Mouse (Mus musculus): ENCODE measurements around the gene Eomes. TPM values are rescaled to one million over a fixed set of nuclear protein-coding genes. Genes with fewer than 3 reads are reported as not detected.

Gene Eomes
- polyA plus RNA-seq, 1 experiment from 2014 or later = 0.18 TPM

DNA sequence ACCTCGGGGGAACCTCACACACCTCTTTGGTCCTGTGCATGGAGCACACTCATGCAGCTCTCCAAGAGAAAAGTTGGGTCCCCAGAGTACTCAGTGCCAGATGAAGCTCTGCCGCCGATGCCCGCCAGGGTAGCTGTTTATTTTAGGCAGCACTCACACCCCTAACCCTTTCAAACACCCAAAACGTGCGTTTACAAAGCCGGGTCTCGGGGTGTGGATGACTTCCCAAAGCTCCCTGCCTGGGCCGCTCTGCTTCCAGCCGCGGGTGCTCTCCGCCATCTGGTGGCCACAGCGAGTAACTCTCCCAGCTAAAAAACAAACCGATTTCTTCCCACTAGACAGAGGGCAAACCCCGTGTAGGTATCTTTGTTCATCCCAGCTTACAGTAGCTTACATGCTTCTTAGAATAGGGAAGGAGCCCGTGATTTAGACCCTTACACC, 11.6 kb downstream of the Eomes start:
- H3K4me2 ChIP-seq (replicated peaks) = peak overlapping the region; percentile 77
- H3K4me1 ChIP-seq (replicated peaks) = peaks cover 21% of the 10 kb centered on the region
- no peak overlapping the region for H3K27ac ChIP-seq
- H3K27me3 ChIP-seq (replicated peaks) = peaks cover 33% of the 10 kb centered on the region
- no peaks in the 10 kb centered on the region for H3K36me3 ChIP-seq
- no peaks in the 10 kb centered on the region for H3K9me3 ChIP-seq
- no peak overlapping the region for H3K9ac ChIP-seq
- ATAC-seq = peak; percentile 48
- WGBS = under 1% methylated on average over 16 of the region's 16 CpGs
- H3K4me3 ChIP-seq (replicated peaks) = peak overlapping the region; percentile 28

DNA sequence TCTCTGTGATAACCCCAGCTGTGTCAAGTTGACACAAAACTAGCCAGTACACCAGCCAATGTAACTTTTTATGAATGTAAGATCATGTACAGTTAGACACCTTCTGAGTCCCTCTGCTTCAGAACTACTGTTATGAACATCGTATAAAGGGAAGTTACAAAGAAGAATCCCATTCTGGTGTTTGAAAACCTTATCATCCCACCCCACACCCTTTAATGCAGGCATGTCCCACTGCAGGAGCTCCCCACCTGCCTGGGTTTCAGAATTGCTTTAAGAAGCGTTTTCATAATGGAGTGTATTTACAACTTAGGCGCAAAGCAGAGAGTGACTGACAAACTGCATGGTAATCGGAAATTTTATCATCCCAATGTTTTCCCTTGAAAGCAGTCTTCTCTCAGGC, 13.2 kb downstream of the Eomes start:
- no peak overlapping the region for H3K4me3 ChIP-seq (replicated peaks)

DNA sequence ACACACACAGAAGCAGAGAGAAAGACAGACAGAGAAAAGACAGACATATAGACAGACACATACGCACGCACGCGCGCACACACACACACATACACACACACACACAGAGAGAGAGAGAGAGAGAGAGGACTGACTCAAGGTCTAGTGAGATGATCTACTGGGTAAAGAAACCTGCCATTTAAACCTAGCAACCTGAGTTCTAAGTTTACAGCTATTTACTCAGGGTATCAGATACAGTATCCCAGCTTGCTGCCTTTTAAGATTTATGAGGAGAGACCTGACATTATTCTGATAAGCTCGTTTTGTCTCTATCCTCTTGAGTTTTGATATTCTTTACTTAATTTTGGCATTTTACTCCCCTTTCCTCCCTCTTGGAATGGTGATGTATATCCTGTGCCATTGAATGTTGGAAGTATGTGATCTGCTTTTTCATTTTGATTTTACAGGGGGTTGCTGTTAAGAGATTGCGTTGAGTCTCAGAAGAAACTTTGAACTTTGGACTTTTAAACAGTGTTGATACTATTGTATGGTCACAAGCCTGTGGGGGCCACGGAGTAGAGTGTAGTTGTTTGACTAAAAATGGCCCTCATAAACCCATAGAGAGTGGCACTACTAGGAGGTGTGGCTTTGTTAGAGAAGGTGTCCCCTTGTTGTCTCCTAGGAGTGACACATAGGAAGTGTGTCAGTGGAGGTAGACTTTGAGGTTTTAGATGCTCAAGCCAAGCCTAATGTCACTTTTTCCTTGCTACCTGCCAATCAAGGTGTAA, 15.1 kb downstream of the Eomes start:
- ATAC-seq = peak; percentile 83

More for the DNA sequence above, 13.2 kb downstream of the Eomes start:
- Histone ChIP-seq H3K9me3 (no peaks in the 10 kb centered on the region), H3K27me3 (replicated peaks) (peaks cover 21% of the 10 kb centered on the region), H3K36me3 (no peaks in the 10 kb centered on the region), H3K27ac (no peak overlapping the region), H3K4me1 (replicated peaks) (peaks cover 21% of the 10 kb centered on the region), H3K9ac (no peak overlapping the region), H3K4me2 (replicated peaks) (no peak overlapping the region)
- no peak for ATAC-seq
- 81% methylated on average over 4 of the region's 4 CpGs for WGBS

DNA sequence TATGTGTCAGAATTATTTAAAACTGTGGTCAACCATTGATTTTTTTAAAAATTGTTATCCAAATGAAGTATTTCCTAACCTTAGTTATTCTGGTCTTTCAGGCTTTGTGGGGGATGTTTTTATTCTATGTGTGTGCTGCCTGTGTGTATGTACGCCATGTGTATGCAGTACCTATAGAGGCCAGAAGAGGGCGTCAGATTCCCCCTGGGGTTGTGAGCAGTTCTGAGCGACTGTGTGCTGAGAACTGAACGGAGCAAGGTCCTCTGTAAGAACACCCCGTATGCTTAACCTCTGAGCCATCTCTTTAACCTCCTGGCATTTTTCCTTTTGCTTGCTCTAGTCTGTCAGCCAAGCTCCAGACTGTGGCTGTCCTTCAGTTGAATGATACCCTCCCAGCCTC, 16.1 kb downstream of the Eomes start:
- ATAC-seq = no peak
- Histone ChIP-seq H3K27ac (no peak overlapping the region), H3K9me3 (no peaks in the 10 kb centered on the region), H3K27me3 (replicated peaks) (peaks cover 2% of the 10 kb centered on the region; the same call in 1 of the 2 replicates), H3K4me1 (replicated peaks) (peaks cover 3% of the 10 kb centered on the region), H3K4me2 (replicated peaks) (no peak overlapping the region), H3K36me3 (no peaks in the 10 kb centered on the region), H3K9ac (no peak overlapping the region), H3K4me3 (replicated peaks) (no peak overlapping the region)
- WGBS = 87% methylated on average over 5 of the region's 5 CpGs

More for the DNA sequence above, 15.1 kb downstream of the Eomes start:
- H3K9ac ChIP-seq = no peak overlapping the region
- H3K4me3 ChIP-seq (replicated peaks) = no peak overlapping the region
- no peak overlapping the region for H3K4me2 ChIP-seq (replicated peaks)
- no peaks in the 10 kb centered on the region for H3K9me3 ChIP-seq
- no peaks in the 10 kb centered on the region for H3K36me3 ChIP-seq
- 55% methylated on average over 8 of the region's 8 CpGs for WGBS
- H3K4me1 ChIP-seq (replicated peaks) = peaks cover 7% of the 10 kb centered on the region
- H3K27ac ChIP-seq = peak overlapping the region; percentile 33; the same call in 1 of the 2 replicates
- peaks cover 8% of the 10 kb centered on the region; the same call in 1 of the 2 replicates for H3K27me3 ChIP-seq (replicated peaks)

DNA sequence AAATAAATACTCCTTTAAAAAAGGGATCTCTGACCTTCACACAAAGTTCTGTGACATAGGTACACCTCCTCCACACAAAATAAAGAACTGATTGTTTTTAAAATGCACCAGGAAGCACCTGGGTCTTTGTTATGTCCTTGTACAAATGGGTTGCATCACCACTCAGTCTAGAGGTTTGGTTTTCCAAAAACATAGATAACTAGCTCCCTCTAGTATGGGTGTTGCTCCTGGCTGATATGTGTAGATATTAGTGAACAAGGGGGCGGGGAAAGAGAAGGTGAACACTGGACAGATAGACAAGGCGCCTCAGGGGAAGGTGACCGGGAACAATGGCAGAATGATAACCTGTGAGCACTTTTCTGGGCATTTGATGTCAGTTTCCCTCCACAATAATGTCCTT, 17.9 kb downstream of the Eomes start:
- no peaks in the 10 kb centered on the region for H3K4me1 ChIP-seq (replicated peaks)

DNA sequence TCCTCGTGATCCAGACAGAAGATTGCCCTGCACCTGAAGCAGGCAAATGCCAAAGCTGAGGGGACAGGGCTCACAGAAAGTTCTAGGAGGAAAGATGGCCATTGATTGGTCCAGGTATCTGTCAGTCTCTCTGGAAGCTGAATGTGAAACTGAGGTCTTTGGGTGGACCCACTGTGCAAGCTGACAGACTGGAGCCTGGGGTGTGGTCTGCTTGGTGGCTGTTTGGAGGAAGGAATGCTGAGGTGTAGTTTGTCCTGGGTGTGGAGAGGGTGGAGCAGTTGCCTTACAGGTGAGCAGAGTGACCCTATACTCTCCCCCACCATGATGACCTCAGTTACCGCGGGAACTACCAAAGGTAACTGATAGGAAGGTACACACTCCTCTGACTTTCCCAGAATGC, 18.9 kb downstream of the Eomes start:
- Histone ChIP-seq H3K4me1 (replicated peaks) (no peaks in the 10 kb centered on the region), H3K36me3 (no peaks in the 10 kb centered on the region), H3K9me3 (no peaks in the 10 kb centered on the region), H3K4me2 (replicated peaks) (no peak overlapping the region), H3K27ac (peak overlapping the region; percentile 51), H3K9ac (no peak overlapping the region), H3K4me3 (replicated peaks) (no peak overlapping the region), H3K27me3 (replicated peaks) (no peaks in the 10 kb centered on the region)
- 60% methylated on average over 3 of the region's 3 CpGs for whole genome bisulfite sequencing
- ATAC-seq = peak; percentile 94

More for the DNA sequence above, 17.9 kb downstream of the Eomes start:
- Histone ChIP-seq H3K4me2 (replicated peaks) (no peak overlapping the region), H3K9ac (no peak overlapping the region), H3K36me3 (no peaks in the 10 kb centered on the region), H3K27ac (no peak overlapping the region), H3K27me3 (replicated peaks) (no peaks in the 10 kb centered on the region), H3K4me3 (replicated peaks) (no peak overlapping the region), H3K9me3 (no peaks in the 10 kb centered on the region)
- no peak for ATAC-seq
- WGBS = 84% methylated on average over 3 of the region's 3 CpGs

DNA sequence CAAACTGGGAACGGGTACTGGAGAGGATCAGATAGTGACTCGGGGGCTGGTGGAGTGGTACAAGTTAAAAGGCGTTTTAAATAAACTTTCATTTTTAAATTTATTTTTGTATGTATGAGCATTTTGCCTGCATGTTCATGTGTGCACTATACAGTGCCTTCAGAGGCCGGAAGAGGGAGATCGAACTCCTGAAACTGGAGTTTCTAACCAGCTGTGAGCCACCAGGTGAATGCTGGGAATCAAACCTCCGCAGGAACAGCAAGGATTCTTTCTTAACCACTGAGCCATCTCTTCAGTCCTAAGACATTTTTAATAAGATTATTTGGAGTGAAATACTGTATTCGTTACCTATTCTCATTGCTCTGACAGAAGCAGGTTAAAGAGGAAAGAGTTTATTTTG, 20.0 kb downstream of the Eomes start:
- H3K4me3 ChIP-seq (replicated peaks) = no peak overlapping the region
- ATAC-seq = no peak
- no peaks in the 10 kb centered on the region for H3K9me3 ChIP-seq
- no peaks in the 10 kb centered on the region for H3K36me3 ChIP-seq
- 65% methylated on average over 7 of the region's 7 CpGs for WGBS
- H3K4me2 ChIP-seq (replicated peaks) = no peak overlapping the region
- H3K27me3 ChIP-seq (replicated peaks) = no peaks in the 10 kb centered on the region
- H3K4me1 ChIP-seq (replicated peaks) = no peaks in the 10 kb centered on the region
- H3K27ac ChIP-seq = no peak overlapping the region
- H3K9ac ChIP-seq = no peak overlapping the region

DNA sequence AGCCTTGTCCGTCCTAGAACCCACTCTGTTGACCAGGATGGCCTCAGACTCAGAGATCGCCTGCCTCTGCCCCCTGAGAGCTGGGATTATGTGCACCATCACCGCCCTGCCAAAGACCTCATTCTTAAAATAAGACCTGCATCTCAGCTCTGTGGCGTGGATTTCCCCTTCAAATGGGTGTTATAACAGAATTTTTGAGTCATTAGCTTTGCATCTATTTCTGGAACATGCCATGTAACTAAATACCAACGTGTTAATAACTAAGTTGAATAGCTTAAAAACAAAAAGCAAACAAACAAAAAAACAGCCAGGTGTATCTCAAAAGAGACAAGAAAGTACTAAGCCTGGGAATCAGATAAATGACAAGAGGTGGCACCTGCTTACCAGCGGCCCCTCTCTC, 23.0 kb downstream of the Eomes start:
- ATAC-seq = no peak
- WGBS = 87% methylated on average over 6 of the region's 6 CpGs
- Histone ChIP-seq H3K4me1 (replicated peaks) (no peaks in the 10 kb centered on the region), H3K27ac (no peak overlapping the region), H3K4me3 (replicated peaks) (no peak overlapping the region), H3K9me3 (no peaks in the 10 kb centered on the region), H3K27me3 (replicated peaks) (no peaks in the 10 kb centered on the region), H3K36me3 (no peaks in the 10 kb centered on the region), H3K9ac (no peak overlapping the region), H3K4me2 (replicated peaks) (no peak overlapping the region)

DNA sequence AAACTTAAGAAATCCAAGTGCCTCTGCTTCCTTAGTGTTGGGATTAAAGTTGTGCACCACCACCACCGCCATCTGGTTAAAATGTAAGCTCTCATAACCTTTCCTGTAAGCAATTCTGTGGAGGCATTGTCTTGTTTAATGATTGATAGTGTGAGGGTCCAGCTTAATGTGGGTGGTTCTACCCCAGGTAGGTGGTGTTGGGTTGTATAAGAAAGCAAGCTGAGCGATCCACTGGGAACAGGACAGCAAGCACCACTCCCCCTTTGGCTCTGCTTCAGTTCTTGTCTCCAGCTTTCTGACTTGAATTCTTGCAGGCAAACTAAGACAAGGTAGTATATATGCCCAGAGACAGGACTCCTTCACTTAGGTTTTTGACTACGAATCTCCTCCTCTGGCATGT, 26.6 kb downstream of the Eomes start:
- no peak overlapping the region for H3K4me2 ChIP-seq (replicated peaks)

DNA sequence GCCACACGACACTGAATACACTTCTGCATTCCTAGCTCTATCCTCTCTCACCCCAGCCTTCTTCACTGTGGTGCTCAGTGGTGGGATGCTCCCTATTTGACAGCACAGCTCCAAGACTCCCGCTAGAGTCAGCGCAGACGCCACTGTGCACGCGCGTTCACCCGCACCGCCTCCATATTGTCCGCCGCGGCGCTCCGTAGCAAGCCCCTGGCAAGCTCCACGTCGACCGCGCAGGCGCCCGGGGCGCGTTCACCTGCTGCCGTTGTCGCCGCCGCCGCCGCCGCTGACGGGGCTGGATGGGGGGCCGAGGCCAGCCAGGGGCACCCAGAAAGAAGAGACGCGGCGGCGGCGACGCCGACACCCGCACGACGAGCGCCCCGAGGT, 28.0 kb downstream of the Eomes start, which contains the start of gene Golga4:
TSS of gene Golga4 (plus strand) at position 248 of the 384 bp plus-strand sequence.
- peak; percentile 85 for ATAC-seq
- WGBS = under 1% methylated on average over 43 of the region's 43 CpGs

More for the DNA sequence above, 26.6 kb downstream of the Eomes start:
- Histone ChIP-seq H3K27me3 (replicated peaks) (no peaks in the 10 kb centered on the region), H3K9ac (no peak overlapping the region), H3K4me3 (replicated peaks) (no peak overlapping the region), H3K27ac (no peak overlapping the region), H3K9me3 (no peaks in the 10 kb centered on the region), H3K4me1 (replicated peaks) (peaks cover 15% of the 10 kb centered on the region), H3K36me3 (no peaks in the 10 kb centered on the region)
- peak; percentile 13 for ATAC-seq
- 71% methylated on average over 3 of the region's 3 CpGs for WGBS

DNA sequence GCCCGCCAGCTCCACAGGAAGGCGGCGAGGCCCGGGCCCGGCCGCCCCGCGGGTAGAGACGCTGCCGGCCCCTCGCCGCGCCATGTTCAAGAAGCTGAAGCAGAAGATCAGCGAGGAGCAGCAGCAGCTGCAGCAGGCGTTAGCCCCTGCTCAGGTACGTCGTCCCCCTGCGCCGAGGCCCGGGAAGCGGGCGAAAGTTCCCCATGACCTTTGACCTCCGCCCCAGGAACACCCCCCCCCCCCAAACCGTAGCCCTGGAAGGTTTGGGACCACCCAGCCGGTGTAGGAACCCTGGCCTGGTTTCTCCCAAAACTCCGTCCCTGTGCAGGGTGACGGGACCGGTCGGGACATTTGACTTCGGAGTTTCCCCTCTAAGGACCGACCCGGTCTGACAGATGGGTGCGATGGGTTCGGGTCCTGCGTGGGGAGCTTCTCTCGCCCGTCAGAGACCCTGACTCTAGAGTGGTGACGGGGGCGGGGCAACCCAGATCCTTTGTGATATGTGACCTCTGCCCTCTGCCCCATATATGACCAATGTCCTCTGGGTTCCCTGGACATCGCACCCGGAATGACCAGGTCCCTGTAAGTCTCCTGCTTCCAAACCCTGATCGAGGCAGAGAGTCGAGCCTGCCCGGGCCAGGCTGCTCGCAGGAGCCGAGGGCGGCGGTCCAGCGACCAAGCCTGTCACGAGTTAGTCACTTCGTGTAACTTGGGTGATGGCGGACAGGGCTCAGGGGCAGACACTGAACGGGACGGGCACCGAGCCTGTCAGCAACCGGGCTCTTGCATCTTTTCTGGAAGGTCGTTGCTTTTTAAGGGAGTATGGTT, 28.6 kb downstream of the Eomes start:
- no peaks in the 10 kb centered on the region for H3K9me3 ChIP-seq
- H3K9ac ChIP-seq = peak overlapping the region; percentile 89
- H3K4me3 ChIP-seq (replicated peaks) = peak overlapping the region; percentile 92
- WGBS = under 1% methylated on average over 57 of the region's 57 CpGs
- no peaks in the 10 kb centered on the region for H3K36me3 ChIP-seq
- H3K4me1 ChIP-seq (replicated peaks) = peaks cover 29% of the 10 kb centered on the region
- H3K27me3 ChIP-seq (replicated peaks) = no peaks in the 10 kb centered on the region
- peak overlapping the region; percentile 94 for H3K4me2 ChIP-seq (replicated peaks)
- peak; percentile 48 for ATAC-seq
- H3K27ac ChIP-seq = peak overlapping the region; percentile 84

More for the DNA sequence above, 28.0 kb downstream of the Eomes start, which contains the start of gene Golga4:
- no peaks in the 10 kb centered on the region for H3K27me3 ChIP-seq (replicated peaks)
- peaks cover 25% of the 10 kb centered on the region for H3K4me1 ChIP-seq (replicated peaks)
- H3K9me3 ChIP-seq = no peaks in the 10 kb centered on the region
- H3K36me3 ChIP-seq = no peaks in the 10 kb centered on the region
- peak within 1 kb of the TSS; percentile 84 for H3K27ac ChIP-seq
- peak within 1 kb of the TSS; percentile 94 for H3K4me2 ChIP-seq (replicated peaks)
- peak within 1 kb of the TSS; percentile 89 for H3K9ac ChIP-seq
- H3K4me3 ChIP-seq (replicated peaks) = peak within 1 kb of the TSS; percentile 92

DNA sequence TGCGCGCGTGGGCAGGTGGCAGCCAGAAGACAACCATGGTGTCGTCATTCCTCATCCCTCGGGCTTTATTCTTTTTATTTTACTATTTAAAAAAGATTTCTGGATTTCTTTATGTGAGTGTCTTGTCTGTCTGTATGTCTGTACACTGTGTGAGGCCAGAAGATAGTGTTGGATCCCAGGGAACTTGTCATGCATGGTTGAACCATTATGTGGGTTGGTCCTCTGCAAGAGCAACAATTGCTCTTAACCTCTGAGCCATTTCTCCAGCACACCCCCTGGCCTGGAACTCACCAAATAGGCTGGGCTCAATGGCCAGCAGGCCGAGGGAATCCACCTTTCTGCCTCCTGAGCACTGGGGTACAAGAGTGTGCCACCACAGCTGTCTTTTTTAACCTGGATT, 29.5 kb downstream of the Eomes start:
- Histone ChIP-seq H3K36me3 (no peaks in the 10 kb centered on the region), H3K27ac (no peak overlapping the region), H3K9ac (no peak overlapping the region), H3K27me3 (replicated peaks) (no peaks in the 10 kb centered on the region), H3K4me1 (replicated peaks) (peaks cover 34% of the 10 kb centered on the region), H3K9me3 (no peaks in the 10 kb centered on the region), H3K4me2 (replicated peaks) (peak overlapping the region; percentile 94), H3K4me3 (replicated peaks) (peak overlapping the region; percentile 92)
- no peak for ATAC-seq
- WGBS = 81% methylated on average over 6 of the region's 6 CpGs

Measured in intestine, embryonic 15.5 days (tissue).